Mouse (Mus musculus) stomach, embryonic 16.5 days (tissue): ENCODE measurements at regions not wholly inside any gene's neighbourhood (a gene's known extent, or its start where the extent isn't known, plus 50 kb on each side); places are given as distances from the start of the nearest gene placed in this dataset.

Experiments used
- ATAC-seq: fragments of 200-750 bp; cut with Nextera tagmentation; 2 replicates; pipeline ENCODE4 v1.8.0; 2017; ENCODE audit warnings: moderate number of reproducible peaks, moderate TSS enrichment; ENCODE audit not compliant: insufficient read depth, low FRiP score
- H3K27ac ChIP-seq: fragments of 300-500 bp; sonication (generic); 2 replicates; pipeline ENCODE4 v1.5.1; 2014; ENCODE audit warnings: low read length
- H3K27me3 ChIP-seq: fragments of 300-500 bp; sonication (generic); 2 replicates; pipeline ENCODE4 v1.6.1; 2014; ENCODE audit warnings: low read length, control low read depth, mixed read lengths; ENCODE audit not compliant: control insufficient read depth, insufficient read depth
- H3K36me3 ChIP-seq: fragments of 300-500 bp; sonication (generic); 2 replicates; pipeline ENCODE4 v1.6.1; 2014; ENCODE audit warnings: low read length; ENCODE audit not compliant: control insufficient read depth, insufficient read depth
- H3K4me1 ChIP-seq: fragments of 300-500 bp; sonication (generic); 2 replicates; pipeline ENCODE4 v1.6.1; 2014; ENCODE audit warnings: low read length, control low read depth, mixed read lengths; ENCODE audit not compliant: control insufficient read depth, insufficient read depth
- H3K4me2 ChIP-seq: fragments of 300-500 bp; sonication (generic); 2 replicates; pipeline ENCODE4 v1.6.1; 2014; ENCODE audit warnings: low read depth, low read length, mixed read lengths
- H3K4me3 ChIP-seq: fragments of 300-500 bp; sonication (generic); replicated peaks from 2 replicates; pipeline ENCODE4 v1.5.1; 2014; ENCODE audit warnings: mild to moderate bottlenecking, low read length
- H3K9ac ChIP-seq: fragments of 300-500 bp; sonication (generic); 2 replicates; pipeline ENCODE4 v1.6.1; 2014; ENCODE audit warnings: low read length
- H3K9me3 ChIP-seq: fragments of 300-500 bp; sonication (generic); replicated peaks from 2 replicates; pipeline ENCODE4 v1.6.1; 2016; ENCODE audit warnings: low read length, control low read depth; ENCODE audit not compliant: control insufficient read depth
- WGBS: fragments of 180-500 bp; shearing (Covaris S2); extraction: QIAGEN DNeasy Blood & Tissue Kit; methylation state at CpG from one replicate; pipeline ENCODE4 v1.1.7; 2014; 5-methylcytosine and 5-hydroxymethylcytosine counted together

DNA sequence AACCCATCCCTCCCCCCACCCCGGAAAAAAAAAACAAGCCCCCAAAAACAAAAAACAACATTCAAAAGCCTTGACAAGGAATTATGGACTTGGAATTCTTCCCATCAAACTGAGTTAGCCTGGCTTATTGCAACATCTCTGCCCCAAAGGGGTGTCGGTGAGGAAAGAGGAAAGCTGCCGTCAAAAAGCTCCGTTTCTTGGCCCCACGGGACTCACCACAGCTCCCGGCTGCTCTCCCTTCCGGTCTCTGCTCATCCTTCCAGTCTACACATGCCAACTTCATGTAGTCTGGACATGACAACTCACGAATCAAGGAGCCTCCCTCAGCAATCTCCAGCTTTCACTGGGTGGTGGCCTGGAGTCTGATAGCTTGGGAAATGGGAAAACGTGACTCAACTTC lies 295.4 kb downstream of the Gm49356 start:
- H3K9ac ChIP-seq, result no peak overlapping the region
- no peaks in the 10 kb centered on the region for H3K27me3 ChIP-seq
- no peak overlapping the region for H3K4me3 ChIP-seq
- no peaks in the 10 kb centered on the region; the same call in 1 of the 2 replicates for H3K9me3 ChIP-seq
- 0 out of 2 replicates have a peak, but pooled peaks cover 6% of the 10 kb centered on the region for H3K4me1 ChIP-seq
- H3K4me2 ChIP-seq, result no peak overlapping the region
- WGBS, result 60% methylated on average over 9 of the region's 9 CpGs
- no peaks in the 10 kb centered on the region for H3K36me3 ChIP-seq
- no peak for ATAC-seq
- H3K27ac ChIP-seq, result no peak overlapping the region

GRCm38 (mm10) chr15:59187566-59187965 lies 298.5 kb downstream of the Gm49356 start:
- Histone ChIP-seq H3K9me3 (no peaks in the 10 kb centered on the region), H3K4me2 (no peak overlapping the region), H3K9ac (no peak overlapping the region), H3K27me3 (no peaks in the 10 kb centered on the region), H3K4me1 (0 out of 2 replicates have a peak, but pooled peaks cover 6% of the 10 kb centered on the region), H3K4me3 (no peak overlapping the region), H3K36me3 (no peaks in the 10 kb centered on the region), H3K27ac (no peak overlapping the region)
- WGBS, result 64% methylated on average over 4 of the region's 4 CpGs
- ATAC-seq, result no peak

- Histone ChIP-seq H3K9me3 (no peaks in the 10 kb centered on the region), H3K4me3 (no peak overlapping the region), H3K27me3 (no peaks in the 10 kb centered on the region), H3K4me2 (no peak overlapping the region), H3K9ac (no peak overlapping the region), H3K27ac (no peak overlapping the region), H3K4me1 (0 out of 2 replicates have a peak, but pooled peaks cover 6% of the 10 kb centered on the region), H3K36me3 (no peaks in the 10 kb centered on the region)
- 50% methylated on average over 4 of the region's 4 CpGs for WGBS
- peak; percentile 37 for ATAC-seq
Observed at GRCm38 (mm10) chr15:59188371-59188770, 299.3 kb downstream of the Gm49356 start.

DNA sequence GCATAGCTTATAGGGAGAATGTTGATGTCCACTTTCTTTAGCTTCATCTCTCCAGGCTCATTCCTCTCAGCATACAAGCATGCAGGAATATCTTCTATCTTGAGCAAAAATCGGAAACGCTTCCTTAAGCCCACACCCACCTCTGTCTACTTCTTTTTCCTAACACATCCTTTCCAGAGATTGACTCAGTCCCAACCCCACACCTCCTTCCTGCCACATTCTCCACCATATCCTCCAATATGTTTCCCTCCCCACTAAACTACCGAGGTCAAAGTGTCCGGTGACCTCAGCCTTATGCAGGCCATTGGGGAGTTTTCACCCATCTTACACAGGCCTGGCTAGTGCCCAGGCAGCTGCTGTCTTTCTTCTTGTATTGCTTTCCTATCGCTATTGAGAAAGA lies 301.4 kb downstream of the Gm49356 start:
- Histone ChIP-seq H3K36me3 (no peaks in the 10 kb centered on the region), H3K9ac (no peak overlapping the region), H3K4me2 (no peak overlapping the region), H3K27ac (no peak overlapping the region), H3K9me3 (no peaks in the 10 kb centered on the region), H3K27me3 (no peaks in the 10 kb centered on the region), H3K4me3 (no peak overlapping the region), H3K4me1 (0 out of 2 replicates have a peak, but pooled peaks cover 6% of the 10 kb centered on the region)
- 81% methylated on average over 5 of the region's 5 CpGs for WGBS
- no peak for ATAC-seq

GRCm38 (mm10) chr15:59194421-59194820 lies 305.3 kb downstream of the Gm49356 start:
- WGBS, result 61% methylated on average over 10 of the region's 10 CpGs
- Histone ChIP-seq H3K27me3 (no peaks in the 10 kb centered on the region), H3K9ac (no peak overlapping the region), H3K4me2 (no peak overlapping the region), H3K4me3 (no peak overlapping the region), H3K27ac (no peak overlapping the region), H3K36me3 (no peaks in the 10 kb centered on the region), H3K4me1 (peaks cover 24% of the 10 kb centered on the region), H3K9me3 (no peaks in the 10 kb centered on the region)
- ATAC-seq, result no peak

GRCm38 (mm10) chr15:59196351-59196750 lies 307.3 kb downstream of the Gm49356 start:
- H3K27me3 ChIP-seq, result no peaks in the 10 kb centered on the region
- H3K4me3 ChIP-seq, result no peak overlapping the region
- peaks cover 24% of the 10 kb centered on the region for H3K4me1 ChIP-seq
- no peak overlapping the region for H3K4me2 ChIP-seq
- no peaks in the 10 kb centered on the region for H3K36me3 ChIP-seq
- no peak for ATAC-seq
- no peaks in the 10 kb centered on the region for H3K9me3 ChIP-seq
- no peak overlapping the region for H3K27ac ChIP-seq
- H3K9ac ChIP-seq, result no peak overlapping the region
- WGBS, result 91% methylated on average over 5 of the region's 5 CpGs

DNA sequence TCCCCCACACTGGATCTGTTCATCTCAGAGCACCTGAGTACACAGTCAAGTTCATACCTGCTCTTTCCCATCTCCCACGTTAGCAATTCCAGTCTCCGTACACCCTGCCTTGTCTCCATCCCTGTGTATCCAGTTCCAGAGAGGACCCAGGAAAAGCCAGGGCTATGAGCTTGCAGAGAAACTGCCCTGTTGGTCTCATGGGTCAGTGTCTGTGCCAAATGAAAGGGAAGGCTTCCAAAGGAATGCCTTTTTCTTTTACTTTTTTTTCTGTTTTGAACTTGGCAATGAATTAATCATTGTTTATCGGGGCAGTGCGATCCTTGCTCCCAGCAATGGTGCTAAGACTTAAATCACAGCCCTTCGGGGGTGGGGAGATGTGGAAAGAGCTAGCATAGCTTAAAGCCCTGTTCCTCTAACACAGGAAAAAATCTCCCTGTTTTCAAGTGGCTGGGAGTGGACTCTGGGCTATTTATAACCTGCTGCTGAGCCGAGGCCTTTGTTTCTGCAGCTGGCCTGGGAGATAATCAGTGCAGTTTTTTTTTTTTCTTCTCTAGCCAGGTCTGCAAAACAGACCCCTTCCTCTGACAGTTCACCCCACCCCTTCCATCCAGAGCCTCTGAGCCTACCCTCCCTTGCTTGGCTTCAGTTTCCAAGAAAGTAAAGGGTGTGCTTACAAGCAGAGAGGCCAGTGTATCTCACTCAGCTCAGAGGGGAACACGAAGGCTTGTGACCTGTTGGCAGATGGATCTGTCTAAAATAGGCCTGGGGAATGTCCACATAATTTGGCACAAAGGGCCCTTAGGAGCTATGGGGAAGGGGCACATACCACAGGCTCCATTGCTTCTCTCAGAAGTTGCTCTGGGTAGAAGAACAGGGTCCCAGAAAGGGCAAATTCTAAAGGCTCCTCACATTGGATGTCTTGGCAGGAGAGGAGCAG lies 308.6 kb downstream of the Gm49356 start:
- H3K4me2 ChIP-seq, result peak overlapping the region; percentile 38
- ATAC-seq, result peak; percentile 86; the same call in 1 of the 2 replicates
- WGBS, result 8% methylated on average over 7 of the region's 7 CpGs

GRCm38 (mm10) chr15:59201386-59201785 lies 312.3 kb downstream of the Gm49356 start:
- no peak overlapping the region for H3K9ac ChIP-seq
- H3K9me3 ChIP-seq, result no peaks in the 10 kb centered on the region
- H3K4me1 ChIP-seq, result peaks cover 27% of the 10 kb centered on the region
- ATAC-seq, result no peak
- 62% methylated on average over 7 of the region's 7 CpGs for WGBS
- no peak overlapping the region for H3K27ac ChIP-seq
- no peak overlapping the region for H3K4me2 ChIP-seq
- H3K27me3 ChIP-seq, result no peaks in the 10 kb centered on the region
- H3K36me3 ChIP-seq, result no peaks in the 10 kb centered on the region
- no peak overlapping the region for H3K4me3 ChIP-seq

More for the DNA sequence above, 308.6 kb downstream of the Gm49356 start:
- Histone ChIP-seq H3K4me3 (no peak overlapping the region), H3K9me3 (no peaks in the 10 kb centered on the region), H3K9ac (peak overlapping the region; percentile 36), H3K27me3 (no peaks in the 10 kb centered on the region), H3K36me3 (no peaks in the 10 kb centered on the region), H3K27ac (peak overlapping the region; percentile 89), H3K4me1 (peaks cover 27% of the 10 kb centered on the region)

GRCm38 (mm10) chr15:59201894-59202670 lies 313.0 kb downstream of the Gm49356 start:
- Histone ChIP-seq H3K27me3 (no peaks in the 10 kb centered on the region), H3K9me3 (no peaks in the 10 kb centered on the region), H3K27ac (no peak overlapping the region), H3K4me3 (no peak overlapping the region), H3K9ac (no peak overlapping the region), H3K4me1 (peaks cover 21% of the 10 kb centered on the region), H3K4me2 (no peak overlapping the region), H3K36me3 (no peaks in the 10 kb centered on the region)
- 66% methylated on average over 19 of the region's 19 CpGs for WGBS
- no peak for ATAC-seq
